Mouse (Mus musculus) CD4-positive, CD25-positive, alpha-beta regulatory T cell (primary cell): ENCODE results near the gene Ap3s2. TPM values are rescaled to one million over a fixed set of nuclear protein-coding genes. Genes with fewer than 3 reads are reported as not detected.

ENCODE experiments used
- polyA plus RNA-seq: library from polyadenylated mRNA; unstranded; fragments of 100-300 nt; shearing (Covaris generic); gene quantifications from one replicate; pipeline ENCODE4 v1.2.1, GENCODE M21; 2017

Ap3s2 gene
- 27.2 TPM for polyA plus RNA-seq

GRCm38 (mm10) chr7:79920344-79920983, at the start of gene Ap3s2:
Ap3s2 (minus strand) TSS chr7:79920649.

GRCm38 (mm10) chr7:79934862-79935510, 14.5 kb upstream of the Ap3s2 start, which contains the start of gene Arpin:
Arpin (minus strand) TSS chr7:79935359.

GRCm38 (mm10) chr7:79860811-79861210, 59.6 kb downstream of the Ap3s2 start, which contains the start of gene Anpep:
Anpep (minus strand) TSS chr7:79861059.

Other genes starting within 250 kb of the Ap3s2 start
- gene Kif7, start 204.9 kb downstream of the Ap3s2 start, polyA plus RNA-seq, result 1.7 TPM
- gene Plin1, start 187.7 kb downstream of the Ap3s2 start, polyA plus RNA-seq, result not detected
- 3.0 TPM for gene Pex11a, start 177.5 kb downstream of the Ap3s2 start, polyA plus RNA-seq
- gene Wdr93, start 177.5 kb downstream of the Ap3s2 start, polyA plus RNA-seq, result 0.18 TPM
- gene Mesp1, start 126.9 kb downstream of the Ap3s2 start, polyA plus RNA-seq, result not detected
- 0.08 TPM for gene Mesp2, start 109.9 kb downstream of the Ap3s2 start, polyA plus RNA-seq
- 0.10 TPM for gene Anpep, start 59.6 kb downstream of the Ap3s2 start, polyA plus RNA-seq
- gene Arpin, start 14.7 kb upstream of the Ap3s2 start, polyA plus RNA-seq, result 0.30 TPM
- gene Zfp710, start 104.2 kb upstream of the Ap3s2 start, polyA plus RNA-seq, result 15.1 TPM
- gene Idh2, start 194.7 kb upstream of the Ap3s2 start, polyA plus RNA-seq, result 72.5 TPM